Mouse (Mus musculus) liver (tissue): ENCODE data around the gene Iqcn.

Experiments
- DNase-seq: peaks from one replicate; pipeline ENCODE4 v3.0.0-alpha.2; 2020; ENCODE audit warnings: mixed read lengths

The Iqcn gene

DNA sequence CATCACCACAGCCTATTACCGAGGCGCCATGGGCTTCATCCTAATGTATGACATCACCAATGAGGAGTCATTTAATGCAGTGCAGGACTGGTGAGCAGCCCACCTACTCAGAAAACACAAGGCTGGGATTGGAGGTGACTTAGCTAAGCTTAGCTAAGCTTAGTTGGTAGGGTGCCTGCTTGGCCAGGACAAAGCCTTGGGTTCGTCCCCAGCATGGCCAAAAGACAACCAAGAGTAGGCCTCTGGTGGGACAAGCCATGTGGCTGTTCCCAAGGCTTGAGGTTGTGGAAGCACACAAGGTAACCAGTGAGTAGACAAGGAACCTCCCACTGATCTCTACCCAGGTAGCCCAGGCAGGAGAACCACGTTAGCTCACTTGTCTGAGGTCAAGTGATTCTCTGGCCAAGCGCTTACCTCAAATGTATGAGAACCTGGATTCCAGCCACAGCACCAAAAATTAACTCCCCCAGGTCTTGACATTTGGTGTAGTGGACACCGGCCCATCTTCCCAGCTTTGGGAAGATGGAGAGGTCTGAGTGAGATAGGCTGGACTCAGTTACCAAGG lies 53.3 kb downstream of the Iqcn start:
- DNase-seq, result peak; percentile 1

DNA sequence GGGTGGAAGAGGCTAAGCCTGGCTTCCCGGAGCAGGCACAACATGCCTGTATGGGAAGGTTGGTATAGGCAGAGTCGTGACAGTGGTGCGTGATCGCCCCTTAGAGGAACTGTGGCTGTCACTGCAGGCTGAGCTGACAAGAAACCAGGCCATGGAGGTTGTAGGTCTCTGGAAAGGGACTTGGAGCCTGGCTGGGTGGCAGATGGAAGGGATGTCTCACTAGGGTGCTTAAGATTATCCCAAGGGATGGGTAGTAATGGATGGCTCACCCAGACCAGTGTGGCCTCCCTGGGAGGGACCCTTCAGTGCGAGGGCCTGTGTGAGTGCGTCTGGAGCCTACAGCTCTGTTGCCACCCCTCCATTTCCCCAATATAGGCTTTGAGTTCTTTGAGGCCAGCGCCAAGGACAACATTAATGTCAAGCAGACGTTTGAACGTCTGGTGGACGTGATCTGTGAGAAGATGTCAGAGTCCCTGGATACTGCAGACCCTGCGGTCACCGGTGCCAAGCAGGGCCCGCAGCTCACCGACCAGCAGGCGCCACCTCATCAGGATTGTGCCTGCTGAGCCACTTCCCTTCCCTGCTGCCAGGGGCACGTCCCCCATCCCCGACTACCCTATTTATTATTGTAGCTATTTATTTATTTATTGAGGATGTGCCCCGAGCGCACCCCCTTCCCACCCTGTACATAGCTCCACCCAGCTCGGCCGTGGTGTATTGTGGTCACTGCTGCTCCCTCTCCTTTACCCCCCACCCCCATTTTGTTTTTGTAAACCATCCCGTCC lies 54.5 kb downstream of the Iqcn start:
- peak; percentile 52 for DNase-seq

- no peak for DNase-seq
These were observed 55.0 kb downstream of the Iqcn start for GRCm38 (mm10) chr8:70758308-70758615.

GRCm38 (mm10) chr8:70758616-70759561 lies 55.6 kb downstream of the Iqcn start:
- DNase-seq, result peak; percentile 49

DNA sequence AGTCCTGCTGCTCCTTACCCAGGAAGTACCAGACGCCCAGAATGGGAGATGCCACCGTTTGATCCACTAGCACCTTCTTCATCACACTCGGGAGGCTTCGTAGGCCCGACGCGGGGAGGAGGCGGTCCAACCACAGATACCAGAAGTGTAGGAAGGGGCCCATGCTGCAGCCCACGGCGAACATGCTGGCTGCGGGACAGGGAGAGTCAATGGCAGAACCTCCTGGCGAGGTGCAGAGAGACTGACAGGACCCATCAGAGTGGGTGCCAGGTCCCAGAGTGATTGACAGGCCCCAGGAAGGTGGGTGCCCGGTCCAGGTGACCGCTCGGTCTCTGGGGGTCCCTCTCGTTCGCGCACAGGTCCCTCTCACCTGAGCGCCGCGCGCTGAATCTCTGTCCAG lies 57.1 kb downstream of the Iqcn start:
- DNase-seq, result peak; percentile 59

DNA sequence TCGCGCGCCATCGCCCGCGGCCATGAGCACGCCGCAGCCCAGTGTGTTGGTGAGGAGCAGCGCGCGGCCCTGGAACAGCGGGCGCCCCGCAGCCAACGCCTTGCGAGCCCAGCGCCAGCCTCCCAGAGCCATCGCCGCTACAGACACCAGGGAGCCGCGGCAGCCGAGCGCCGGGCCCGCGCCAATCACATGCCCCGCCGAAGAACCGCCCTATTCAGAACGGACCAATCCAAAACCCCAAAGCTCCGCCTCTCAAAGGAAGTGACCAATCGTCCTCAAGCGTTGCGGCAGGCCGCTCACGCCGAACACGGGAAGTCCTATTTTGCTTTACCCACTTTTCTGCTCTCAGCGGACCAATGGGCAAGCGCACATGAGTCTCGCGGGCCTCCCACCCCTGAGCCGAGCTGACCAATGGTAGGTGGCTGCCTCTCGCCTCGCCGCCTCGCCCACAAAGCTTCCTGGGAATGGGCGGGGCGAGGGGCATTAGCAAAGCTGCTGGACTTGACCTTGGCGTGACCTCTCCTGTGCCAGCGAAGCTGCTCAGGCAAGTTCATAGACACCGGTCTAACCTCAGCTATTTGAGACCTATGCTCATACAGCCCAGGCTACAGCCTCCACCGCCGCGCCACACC lies 57.6 kb downstream of the Iqcn start, which contains the start of gene Mpv17l2:
Mpv17l2 (minus strand) TSS at position 172 of the 632 bp plus-strand sequence.
- DNase-seq, result peak; percentile 98

- DNase-seq, result peak; percentile 83
These were observed 58.9 kb downstream of the Iqcn start for GRCm38 (mm10) chr8:70762118-70762517.

GRCm38 (mm10) chr8:70763354-70763753 lies 60.1 kb downstream of the Iqcn start:
- peak; percentile 86 for DNase-seq

GRCm38 (mm10) chr8:70764026-70764425 lies 60.8 kb downstream of the Iqcn start:
- peak; percentile 86 for DNase-seq

DNA sequence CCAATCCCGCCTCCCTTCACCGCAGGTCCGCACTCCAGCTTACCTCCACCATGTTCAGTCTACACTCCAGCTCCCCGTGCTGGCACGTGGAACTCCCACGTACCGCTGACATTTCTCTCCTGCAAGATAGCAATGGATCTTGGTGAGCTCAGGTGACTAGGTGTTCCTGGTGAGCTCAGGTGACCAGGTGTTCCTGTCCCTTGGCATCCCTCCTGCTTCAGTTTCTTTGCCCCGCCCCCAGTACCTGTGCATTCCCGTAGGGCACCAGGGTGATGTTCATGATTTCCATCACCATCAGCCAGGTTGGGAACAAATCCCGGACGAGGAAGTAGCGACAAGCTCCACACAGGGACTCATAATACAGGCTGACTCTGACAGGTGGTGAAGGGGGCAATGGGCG lies 61.4 kb downstream of the Iqcn start:
- DNase-seq, result no peak

DNA sequence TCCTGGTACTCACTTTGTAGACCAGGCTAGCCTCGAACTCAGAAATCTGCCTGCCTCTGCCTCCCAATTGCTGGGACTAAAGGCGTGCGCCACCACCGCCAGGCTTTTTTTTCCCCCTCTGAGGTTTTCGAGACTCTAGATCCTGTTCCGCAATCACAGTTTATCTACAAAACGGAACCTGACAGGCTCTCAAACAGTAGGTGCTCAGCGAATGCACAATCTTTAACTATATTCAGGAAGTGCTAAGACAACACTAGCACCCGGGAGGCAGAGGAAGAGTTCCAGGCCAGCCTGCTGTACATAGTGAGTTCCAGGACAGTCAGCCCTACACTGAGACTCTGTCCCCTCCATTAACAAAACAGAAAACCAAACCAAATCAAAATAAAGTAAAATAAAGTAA lies 62.1 kb downstream of the Iqcn start:
- DNase-seq, result peak; percentile 2

GRCm38 (mm10) chr8:70765838-70766570 lies 62.7 kb downstream of the Iqcn start:
- DNase-seq, result peak; percentile 67

GRCm38 (mm10) chr8:70766571-70767440 lies 63.5 kb downstream of the Iqcn start:
- peak; percentile 89 for DNase-seq
